Mouse (Mus musculus) liver, embryonic 14.5 days (tissue): ENCODE results near the gene Slc9a6.

Experiments
- CTCF ChIP-seq: IDR thresholded peaks from 2 replicates; pipeline ENCODE4 v1.5.1; 2016; ENCODE audit warnings: antibody characterized with exemption, low read depth, control low read depth
- EP300 ChIP-seq: IDR thresholded peaks from 2 replicates; pipeline ENCODE4 v1.6.1; 2016; ENCODE audit warnings: antibody characterized with exemption, low read depth

GRCm38 (mm10) chrX:56710522-56710921, 101.0 kb downstream of the Slc9a6 start:
- no peak for TF ChIP-seq CTCF
- no peak for TF ChIP-seq EP300
